Mouse (Mus musculus) adrenal gland, adult 10 weeks (tissue): ENCODE measurements around the gene Krt82. TPM values are rescaled to one million over a fixed set of nuclear protein-coding genes. Genes with fewer than 3 reads are reported as not detected.

Experiments
- polyA plus RNA-seq: library from polyadenylated mRNA; stranded (reverse); fragments of 350-450 nt; fragmentation: Illumina TruSeq; extraction: RNeasy Lipid Tissue Mini Kit (QIAGEN cat#74804); gene quantifications from one replicate; pipeline ENCODE4 v1.2.3, GENCODE M21; 2014; ENCODE audit warnings: low read depth, low replicate concordance

Krt82 gene
- not detected for polyA plus RNA-seq

GRCm38 (mm10) chr15:101550567-101550966 is at the start of gene Krt82:
Gene Krt82, minus strand, starts transcription at chr15:101550667.

GRCm38 (mm10) chr15:101573796-101574345 is 23.4 kb upstream of the Krt82 start, which contains the start of gene Krt75:
Gene Krt75, minus strand, starts transcription at chr15:101573904.

GRCm38 (mm10) chr15:101562850-101563249 is 12.4 kb upstream of the Krt82 start, which contains the start of gene Krt90:
Gene Krt90, minus strand, starts transcription at chr15:101562950.

GRCm38 (mm10) chr15:101532720-101533119 is 17.7 kb downstream of the Krt82 start, which contains the start of gene Krt84:
Gene Krt84, minus strand, starts transcription at chr15:101532820.

GRCm38 (mm10) chr15:101517161-101517560 is 33.3 kb downstream of the Krt82 start, which contains the start of gene Gm49425:
Gene Gm49425, minus strand, starts transcription at chr15:101517261.

GRCm38 (mm10) chr15:101491431-101491830 is 59.0 kb downstream of the Krt82 start, which contains the start of gene Krt83:
Gene Krt83, minus strand, starts transcription at chr15:101491512.

Other genes starting within 250 kb of the Krt82 start
- 0.17 TPM for gene Krt80, start 180.5 kb downstream of the Krt82 start, polyA plus RNA-seq
- not detected for gene Krt7, start 139.6 kb downstream of the Krt82 start, polyA plus RNA-seq
- not detected for gene Krt87, start 111.9 kb downstream of the Krt82 start, polyA plus RNA-seq
- gene Krt88, start 102.9 kb downstream of the Krt82 start, polyA plus RNA-seq, result not detected
- not detected for gene Krt81, start 86.9 kb downstream of the Krt82 start, polyA plus RNA-seq
- gene Krt86, start 77.2 kb downstream of the Krt82 start, polyA plus RNA-seq, result not detected
- gene Krt83, start 59.2 kb downstream of the Krt82 start, polyA plus RNA-seq, result not detected
- gene Gm49425, start 33.4 kb downstream of the Krt82 start, polyA plus RNA-seq, result not detected
- not detected for gene Krt84, start 17.8 kb downstream of the Krt82 start, polyA plus RNA-seq
- not detected for gene Krt90, start 12.3 kb upstream of the Krt82 start, polyA plus RNA-seq
- gene Krt75, start 23.2 kb upstream of the Krt82 start, polyA plus RNA-seq, result not detected
- not detected for gene Gm5414, start 77.5 kb upstream of the Krt82 start, polyA plus RNA-seq
- not detected for gene Gm5478, start 96.7 kb upstream of the Krt82 start, polyA plus RNA-seq
- gene Krt6b, start 129.6 kb upstream of the Krt82 start, polyA plus RNA-seq, result not detected
- not detected for gene Krt6a, start 143.6 kb upstream of the Krt82 start, polyA plus RNA-seq
- not detected for gene Krt5, start 162.2 kb upstream of the Krt82 start, polyA plus RNA-seq
- not detected for gene Krt71, start 192.4 kb upstream of the Krt82 start, polyA plus RNA-seq
- gene Krt72, start 235.8 kb upstream of the Krt82 start, polyA plus RNA-seq, result not detected